Mouse (Mus musculus) subcutaneous adipose tissue, adult 2 months (tissue): ENCODE results near the gene Fhad1. TPM values are rescaled to one million over a fixed set of nuclear protein-coding genes. Genes with fewer than 3 reads are reported as not detected.

Experiments used
- polyA plus RNA-seq: library from polyadenylated mRNA; depleted of rRNA; stranded (reverse); fragments of >200 nt; gene quantifications from 2 replicates; pipeline ENCODE4 v1.2.3, GENCODE M21; 2012; ENCODE audit warnings: low replicate concordance; rRNA removed

Fhad1 gene
- polyA plus RNA-seq, result 0.19 TPM in 1 of 2 replicates, not detected in the other

DNA sequence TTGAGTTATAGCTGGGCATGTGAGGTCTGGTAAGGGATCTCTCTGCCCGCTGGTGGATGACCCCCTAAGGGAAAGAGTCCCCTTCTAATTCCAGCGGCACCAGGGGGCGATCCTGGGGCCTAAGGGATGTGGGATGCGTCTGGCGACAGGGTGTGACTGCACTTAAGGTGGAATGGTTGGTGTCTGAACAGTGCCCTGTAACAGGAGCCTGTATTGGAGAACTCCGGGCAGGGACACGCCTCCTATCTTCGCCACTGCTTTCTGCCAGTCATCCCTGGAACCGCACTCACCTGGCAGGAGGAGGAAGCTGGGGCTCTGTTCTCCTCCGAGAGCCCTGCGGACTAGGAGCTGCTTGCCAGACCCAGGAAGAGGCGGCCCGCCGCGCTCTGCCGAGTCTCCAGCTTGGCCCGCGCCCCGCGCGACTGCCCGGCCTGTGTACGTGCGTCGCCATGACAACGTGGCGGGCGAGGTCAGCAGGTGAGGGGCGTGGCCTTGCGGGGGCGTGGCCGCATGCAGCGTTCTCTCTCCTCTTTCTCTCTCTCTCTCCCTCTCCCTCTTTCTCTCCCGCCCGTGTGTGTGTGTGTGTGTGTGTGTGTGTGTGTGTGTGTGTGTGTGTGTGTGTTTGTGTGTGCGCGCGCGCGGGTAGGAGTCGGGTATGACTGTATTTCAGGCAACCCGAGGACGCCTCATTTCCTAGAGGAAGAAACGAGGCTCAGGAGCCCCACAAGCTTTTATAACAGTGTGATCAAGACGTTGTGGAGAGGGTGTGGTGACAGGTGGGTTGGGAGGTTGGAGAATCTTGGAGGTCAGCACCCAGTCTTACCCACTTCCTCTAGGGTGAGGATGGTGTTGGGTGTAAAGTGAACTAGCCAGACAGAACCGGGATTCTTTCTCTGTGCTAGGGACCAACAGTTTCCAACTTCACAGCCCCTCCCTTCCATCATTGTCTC lies at the start of gene Fhad1:
Gene Fhad1, minus strand, starts transcription at position 424 of the 950 bp plus-strand sequence.

DNA sequence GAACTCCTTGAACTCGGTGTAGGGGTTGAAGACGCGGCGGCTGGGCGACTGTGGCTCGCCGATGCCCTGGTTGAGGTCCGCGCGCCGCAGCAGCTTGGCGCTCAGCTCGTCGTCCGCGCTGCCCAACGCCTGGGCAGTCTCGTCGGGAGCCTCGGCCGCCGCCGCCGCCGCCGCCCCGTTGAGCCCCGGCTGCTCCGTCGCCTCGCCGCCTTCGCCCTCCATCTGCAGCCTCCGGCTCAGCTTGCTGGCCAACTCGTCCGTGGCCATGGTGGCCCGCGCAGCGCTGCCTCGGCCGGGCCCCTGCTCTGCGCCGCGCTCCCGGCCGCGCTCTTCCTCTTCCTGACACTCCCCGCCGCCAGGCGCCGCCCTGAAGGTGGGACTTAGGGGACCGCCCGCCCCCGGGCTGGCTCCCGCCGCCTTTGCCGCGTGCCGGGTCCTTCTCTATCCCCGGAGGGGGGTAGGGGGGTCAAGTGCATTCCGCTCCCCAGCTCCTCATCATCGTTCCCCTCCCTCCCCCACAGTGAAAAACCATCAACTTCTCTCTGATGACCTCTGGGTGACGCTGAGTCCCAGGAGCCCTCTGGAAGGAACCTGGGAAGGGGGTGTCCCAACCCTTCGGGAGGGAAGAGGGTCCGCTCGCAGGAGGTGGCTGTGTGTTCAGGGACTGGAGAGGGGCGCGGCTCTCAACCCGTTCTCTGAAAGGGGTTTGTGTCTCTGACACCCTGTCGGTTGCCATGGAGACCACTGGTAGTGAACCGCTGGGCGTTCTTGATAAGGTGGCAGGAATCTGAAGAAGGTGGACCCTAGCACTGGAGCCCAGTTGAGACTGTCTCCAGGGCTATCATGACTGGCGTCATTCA lies 140.1 kb downstream of the Fhad1 start, which contains the start of gene Efhd2:
Gene Efhd2, minus strand, starts transcription at position 320 of the 860 bp plus-strand sequence.

DNA sequence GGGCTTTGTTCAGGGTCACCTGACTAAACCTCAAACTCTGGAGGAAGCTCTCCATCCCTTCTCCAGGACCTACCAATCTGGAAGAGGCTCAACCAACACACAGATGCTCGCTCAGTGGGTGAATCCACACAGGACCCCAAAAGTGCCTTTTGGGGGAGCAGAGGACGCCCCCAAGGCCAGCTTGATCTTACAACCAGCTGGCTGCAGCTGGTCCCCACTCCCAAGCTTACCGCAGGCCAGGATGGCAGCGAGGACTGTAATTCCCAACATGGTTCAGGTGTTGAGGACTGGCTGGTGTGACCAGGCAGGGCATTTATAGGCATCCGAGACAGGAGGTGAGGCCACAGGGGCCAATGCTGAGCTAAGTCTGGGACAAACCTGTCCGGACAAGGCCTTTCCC lies 168.9 kb downstream of the Fhad1 start, which contains the start of gene Ctrc:
Gene Ctrc, minus strand, starts transcription at position 361 of the 400 bp plus-strand sequence.

Other genes starting within 250 kb of the Fhad1 start
- 11.2 and 13.9 TPM in 2 replicates for gene Dnajc16, start 224.2 kb downstream of the Fhad1 start, polyA plus RNA-seq
- gene Casp9, start 221.5 kb downstream of the Fhad1 start, polyA plus RNA-seq, result 21.5 and 24.8 TPM in 2 replicates
- 0.86 and 2.0 TPM in 2 replicates for gene Cela2a, start 188.9 kb downstream of the Fhad1 start, polyA plus RNA-seq
- gene Ctrc, start 168.7 kb downstream of the Fhad1 start, polyA plus RNA-seq, result 0.14 TPM in 1 of 2 replicates, not detected in the other
- 47.2 and 70.3 TPM in 2 replicates for gene Efhd2, start 140.2 kb downstream of the Fhad1 start, polyA plus RNA-seq
- gene Tmem51, start 69.2 kb upstream of the Fhad1 start, polyA plus RNA-seq, result 5.6 and 13.7 TPM in 2 replicates
- gene Kazn, start 224.3 kb upstream of the Fhad1 start, polyA plus RNA-seq, result 8.5 and 26.2 TPM in 2 replicates